Mouse (Mus musculus): ENCODE measurements around the gene Bmpr1a.

DNA sequence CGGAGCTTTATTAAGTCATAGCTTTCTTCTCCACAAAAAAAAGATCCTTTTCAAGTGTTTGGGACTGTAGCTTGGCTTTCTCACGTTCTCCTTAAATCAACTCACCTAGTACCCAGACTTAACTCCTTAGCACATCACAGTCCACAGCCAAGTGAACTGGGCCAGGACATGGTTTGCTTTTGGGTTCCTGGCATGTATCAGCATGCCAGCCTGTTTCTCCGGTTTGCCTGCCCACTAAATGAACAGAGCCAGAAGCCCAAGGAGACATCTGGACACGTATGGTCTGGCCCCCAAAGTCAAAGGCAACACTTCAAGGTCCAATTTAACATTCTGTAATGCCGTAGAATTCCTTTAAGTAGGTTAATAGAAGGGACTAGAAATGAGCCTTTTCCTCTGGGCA is 1.2 kb upstream of the Bmpr1a start:
- TF ChIP-seq POLR2A (IDR thresholded peaks at IDR 0.05; ENCODE audit: insufficient read depth, low read length) (no peak), CTCF (IDR thresholded peaks at IDR 0.05; ENCODE audit: low read depth, low read length) (no peak), EP300 (IDR thresholded peaks at IDR 0.05; ENCODE audit: insufficient read depth, low read depth, low read length) (no peak)

All from ES-Bruce4 (cell line).